Mouse (Mus musculus) layer of hippocampus, postnatal 36 days (tissue): ENCODE results near the gene D930020B18Rik. TPM values are rescaled to one million over a fixed set of nuclear protein-coding genes. Genes with fewer than 3 reads are reported as not detected.

Source experiments
- DNase-seq, 2 experiments: peaks; one replicate each; pipeline ENCODE4 v3.0.0; 2022
- total RNA-seq, 2 experiments: library from RNA; stranded (reverse); gene quantifications; 2 replicates each; pipeline ENCODE4 v1.2.3; 2021

The D930020B18Rik gene
- total RNA-seq, 2 experiments from 2014 or later: 0.32 to 0.48 TPM

DNA sequence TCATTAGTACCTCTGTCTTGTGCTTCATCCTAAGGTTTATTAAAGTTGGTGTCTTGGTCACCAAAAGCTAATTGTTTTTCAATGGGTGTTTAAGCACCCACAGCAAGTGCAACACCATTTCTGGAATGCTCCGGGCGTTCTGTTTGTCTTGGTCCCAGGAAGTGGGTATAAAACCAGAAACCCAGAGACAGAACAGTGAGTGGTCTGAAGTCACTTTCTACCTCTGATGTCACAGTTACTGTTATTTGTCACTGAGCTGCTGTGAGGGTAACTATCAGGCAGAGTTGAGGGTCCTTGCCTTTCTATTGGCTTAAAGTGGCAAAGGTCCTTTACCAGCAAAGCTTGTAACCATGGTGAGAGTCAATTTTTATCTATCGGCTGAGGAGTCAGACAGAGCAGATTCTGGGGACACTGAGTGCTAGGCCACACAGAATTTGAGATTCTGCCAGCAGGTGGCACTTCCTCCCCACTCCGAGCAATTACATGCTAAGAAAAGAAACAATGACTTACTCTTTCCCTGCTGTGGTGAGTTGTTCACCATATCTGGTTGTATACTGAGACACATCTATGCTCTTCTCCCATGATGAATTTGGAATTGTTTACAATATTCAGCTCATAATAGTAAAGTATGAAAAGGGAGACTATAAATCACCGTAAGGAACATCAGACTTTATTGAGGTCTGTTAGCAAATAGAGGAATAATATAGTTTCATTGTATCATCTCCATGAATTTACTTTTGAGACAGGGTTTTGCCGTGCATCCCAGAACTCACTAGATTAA lies 1.0 kb upstream of the D930020B18Rik start:
- no peak for DNase-seq

GRCm38 (mm10) chr10:121640944-121641271 lies 480 bp upstream of the D930020B18Rik start:
- DNase-seq: no peak

- no peak for DNase-seq
These were observed 913 bp downstream of the D930020B18Rik start for GRCm38 (mm10) chr10:121642054-121642947.

- no peak for DNase-seq
These were observed 4.9 kb downstream of the D930020B18Rik start for GRCm38 (mm10) chr10:121646294-121646693.

- DNase-seq: no peak
These were observed 11.7 kb downstream of the D930020B18Rik start for GRCm38 (mm10) chr10:121653079-121653478.

- no peak for DNase-seq
These were observed 14.5 kb downstream of the D930020B18Rik start for GRCm38 (mm10) chr10:121655907-121656306.

GRCm38 (mm10) chr10:121662711-121663110 lies 21.3 kb downstream of the D930020B18Rik start:
- no peak for DNase-seq

DNA sequence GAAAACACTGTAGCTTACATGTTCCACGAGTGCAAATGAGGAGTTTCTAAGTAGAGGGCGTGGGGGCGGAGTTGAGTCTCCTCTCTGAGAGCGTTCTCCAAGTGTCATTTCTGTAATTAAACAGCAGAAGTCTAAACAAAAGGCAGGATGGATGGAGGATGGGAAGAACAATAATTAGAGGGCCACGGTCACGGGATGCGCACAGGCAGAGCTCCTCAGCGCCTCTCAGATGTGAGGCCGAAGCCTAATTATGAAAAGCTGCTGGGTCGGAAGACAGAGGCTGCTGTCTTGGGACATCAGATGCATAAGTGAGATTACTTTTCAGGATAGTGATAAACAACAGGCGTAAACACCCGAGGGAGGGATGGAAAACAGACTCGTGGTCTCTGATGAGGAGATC lies 22.2 kb downstream of the D930020B18Rik start:
- DNase-seq: no peak

- no peak for DNase-seq
These were observed 24.3 kb downstream of the D930020B18Rik start for GRCm38 (mm10) chr10:121665631-121666145.

DNA sequence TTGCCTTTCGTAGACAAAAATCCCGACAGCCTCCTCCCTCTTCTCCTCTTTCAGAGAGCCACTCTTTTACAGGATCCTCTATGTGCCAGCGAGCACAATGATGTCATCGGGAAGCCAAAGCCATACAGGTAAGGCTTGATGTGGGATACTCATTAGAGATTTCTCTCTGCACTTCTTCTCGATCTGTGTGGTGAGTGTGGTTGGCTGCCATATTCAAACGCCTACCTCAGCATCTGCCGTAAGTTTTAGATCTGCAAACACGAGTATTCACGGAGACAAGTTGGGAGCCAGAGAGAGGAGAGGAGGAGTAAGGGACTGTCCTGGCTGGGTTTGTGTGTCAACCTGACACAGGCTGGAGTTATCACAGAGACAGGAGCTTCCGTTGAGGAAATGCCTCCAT lies 27.7 kb downstream of the D930020B18Rik start:
- DNase-seq: no peak

DNA sequence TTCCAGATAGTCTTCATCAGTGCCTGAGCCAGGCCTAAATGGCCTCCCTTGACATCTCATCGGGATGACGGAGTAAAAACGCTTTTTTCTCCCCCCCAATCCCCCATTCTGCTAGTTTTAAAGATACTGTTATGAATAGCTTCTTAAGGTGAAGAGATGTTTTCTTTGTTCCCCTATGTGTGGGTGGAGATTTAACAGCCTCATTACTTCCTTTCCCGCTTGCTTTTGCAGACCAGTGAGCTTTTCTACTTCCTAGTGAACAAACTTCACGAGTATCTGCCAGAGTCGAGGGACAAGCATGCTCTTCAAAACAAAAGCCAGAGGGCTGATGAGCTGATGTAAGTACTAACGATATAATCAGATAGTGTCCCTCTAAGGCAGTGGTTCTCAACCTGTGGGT lies 35.6 kb downstream of the D930020B18Rik start:
- DNase-seq: no peak

- DNase-seq: no peak
These were observed 39.5 kb downstream of the D930020B18Rik start for GRCm38 (mm10) chr10:121680902-121681301.

DNA sequence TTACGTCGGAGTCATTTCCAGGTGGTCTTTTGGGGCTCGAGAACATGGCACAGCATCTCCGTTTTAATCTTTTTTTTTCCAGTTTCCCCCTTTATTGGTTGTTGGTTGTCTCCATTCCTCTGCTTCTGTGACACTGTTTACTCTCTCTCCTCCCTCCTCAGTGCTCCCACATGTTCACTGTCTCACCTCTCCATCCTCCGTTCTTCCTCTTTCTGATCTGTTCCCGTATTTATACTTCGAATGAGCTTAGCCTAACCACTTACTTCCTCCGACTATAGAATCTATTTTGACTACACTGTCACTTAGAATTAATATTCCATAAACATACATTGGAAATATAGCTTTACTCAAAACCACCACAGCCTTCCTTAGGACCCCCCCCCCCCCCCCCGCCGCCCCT lies 41.2 kb downstream of the D930020B18Rik start:
- no peak for DNase-seq

DNA sequence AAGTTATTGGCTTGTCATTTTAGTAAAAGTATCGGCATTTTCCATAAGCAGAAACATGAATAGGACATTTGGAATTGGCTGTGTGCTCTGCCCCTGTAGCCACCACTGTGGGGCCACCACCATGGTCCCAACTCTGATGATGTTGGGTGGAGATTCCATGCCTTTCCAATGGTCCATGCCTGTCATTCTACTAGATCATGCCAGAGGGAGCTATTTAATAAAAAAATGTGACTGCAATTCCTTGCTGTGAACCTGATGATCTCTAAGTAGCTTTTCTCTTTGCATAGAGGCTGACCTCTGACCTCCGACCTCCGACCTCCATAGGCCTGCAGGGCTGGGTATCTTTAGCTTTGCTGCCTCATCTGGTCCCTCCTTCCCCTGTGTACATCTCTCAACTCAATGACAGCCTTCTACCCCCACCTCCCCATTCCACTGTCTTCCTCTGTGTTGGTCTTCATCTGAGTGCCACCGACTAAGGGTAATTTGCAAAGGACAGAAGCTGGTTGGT lies 44.8 kb downstream of the D930020B18Rik start:
- no peak for DNase-seq

DNA sequence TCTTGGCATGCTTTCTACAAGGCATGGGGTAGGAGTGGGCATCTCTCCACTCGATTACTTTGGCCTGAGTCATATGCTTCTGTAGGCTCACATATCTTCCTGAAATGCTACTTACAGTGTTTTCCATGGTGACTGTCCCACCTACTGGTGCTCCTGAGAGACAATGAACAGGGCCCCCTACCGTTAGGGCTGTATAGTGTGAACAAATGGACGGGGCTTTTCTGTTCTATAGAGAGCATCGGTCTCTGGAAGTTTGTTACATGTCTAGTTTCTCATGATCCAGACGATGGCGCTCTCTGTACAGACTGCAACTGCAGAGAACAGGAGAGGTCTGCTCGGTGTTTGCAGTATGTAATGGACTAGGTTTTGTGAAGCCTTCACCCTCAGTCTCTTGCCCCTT lies 46.1 kb downstream of the D930020B18Rik start:
- DNase-seq: no peak

DNA sequence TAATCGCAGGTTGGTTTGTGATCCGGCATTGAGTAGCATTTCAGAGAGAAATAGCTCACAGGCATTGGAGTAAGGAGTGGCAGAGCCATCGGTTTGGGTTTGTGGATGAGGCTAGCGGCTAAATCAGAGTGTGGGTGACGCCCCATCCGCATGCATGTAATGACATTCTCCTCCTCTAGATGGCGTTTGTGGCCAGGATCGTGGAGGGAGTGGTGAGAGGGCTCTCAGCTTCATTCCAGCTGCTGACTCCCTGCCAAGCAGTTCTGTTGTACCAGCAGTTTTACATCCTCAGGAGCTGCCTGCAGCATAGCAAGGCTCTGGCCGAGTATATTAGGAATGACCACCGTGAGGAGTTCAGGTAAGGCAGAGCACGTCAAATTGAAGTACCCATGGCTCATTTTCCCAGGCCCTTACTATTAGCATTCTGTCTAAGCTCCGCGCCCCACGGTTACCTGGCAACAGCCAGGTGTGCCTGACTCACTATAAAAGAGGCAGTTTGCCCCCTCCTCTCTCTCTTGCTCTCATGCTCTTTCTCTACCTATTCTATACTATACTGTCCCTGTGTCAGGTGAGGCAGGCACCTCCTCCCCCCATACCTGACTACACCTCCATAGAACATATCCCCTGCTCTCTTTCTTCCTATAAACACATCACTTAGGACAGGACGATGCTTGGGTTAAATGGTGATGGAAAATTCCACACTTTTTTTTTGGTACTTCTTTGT lies 48.4 kb downstream of the D930020B18Rik start:
- peak; percentile 53 to 60 for DNase-seq

DNA sequence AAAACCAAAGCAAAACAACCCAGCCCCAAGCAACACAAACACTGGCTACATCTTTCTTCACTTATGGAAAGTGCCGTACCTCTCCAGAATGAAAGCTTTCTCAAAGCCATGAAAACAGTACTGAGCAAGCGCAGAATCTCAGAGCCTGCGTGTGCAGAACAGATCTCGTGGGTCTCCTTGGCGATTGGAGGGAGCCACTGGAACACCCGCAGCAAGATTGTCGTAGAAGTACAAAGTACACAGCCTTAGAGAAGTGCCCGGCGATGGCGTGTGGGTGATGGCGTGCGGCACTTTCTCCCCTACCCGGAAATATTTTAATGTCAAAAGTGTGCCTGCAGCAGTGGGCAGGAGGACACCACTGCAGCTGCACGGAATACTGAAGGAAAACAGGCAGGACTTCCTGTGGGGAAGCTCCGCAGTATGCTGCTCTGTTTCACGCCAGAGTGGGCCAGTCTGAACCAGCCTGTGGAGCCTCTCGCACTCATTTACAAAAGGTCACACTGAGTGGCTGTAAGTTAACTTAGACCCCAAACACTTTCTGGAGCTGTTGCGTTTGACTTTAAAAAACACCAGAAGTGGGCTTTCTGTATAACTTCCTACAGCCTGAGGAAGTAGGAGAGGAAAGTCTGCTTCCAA lies 51.7 kb downstream of the D930020B18Rik start:
- DNase-seq: no peak

DNA sequence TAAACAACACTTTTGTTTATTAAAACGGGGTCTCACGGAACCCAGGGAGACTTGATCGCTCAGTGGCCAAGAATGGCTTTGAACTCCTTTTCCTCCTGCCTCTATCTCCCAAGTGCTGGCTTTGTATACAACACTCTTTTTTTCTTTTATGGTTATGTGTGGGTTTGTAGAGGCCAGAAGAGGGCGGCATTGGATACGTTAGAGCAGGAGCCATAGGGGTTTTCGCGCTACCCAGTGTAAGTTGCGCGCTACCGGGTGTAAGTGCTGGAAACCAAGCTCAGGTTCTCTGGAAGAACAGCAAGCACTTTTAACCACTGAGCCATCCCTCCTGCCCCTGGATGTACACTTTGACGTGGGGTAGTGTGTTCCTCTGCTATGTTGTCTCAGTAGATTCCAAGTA lies 53.2 kb downstream of the D930020B18Rik start:
- no peak for DNase-seq

DNA sequence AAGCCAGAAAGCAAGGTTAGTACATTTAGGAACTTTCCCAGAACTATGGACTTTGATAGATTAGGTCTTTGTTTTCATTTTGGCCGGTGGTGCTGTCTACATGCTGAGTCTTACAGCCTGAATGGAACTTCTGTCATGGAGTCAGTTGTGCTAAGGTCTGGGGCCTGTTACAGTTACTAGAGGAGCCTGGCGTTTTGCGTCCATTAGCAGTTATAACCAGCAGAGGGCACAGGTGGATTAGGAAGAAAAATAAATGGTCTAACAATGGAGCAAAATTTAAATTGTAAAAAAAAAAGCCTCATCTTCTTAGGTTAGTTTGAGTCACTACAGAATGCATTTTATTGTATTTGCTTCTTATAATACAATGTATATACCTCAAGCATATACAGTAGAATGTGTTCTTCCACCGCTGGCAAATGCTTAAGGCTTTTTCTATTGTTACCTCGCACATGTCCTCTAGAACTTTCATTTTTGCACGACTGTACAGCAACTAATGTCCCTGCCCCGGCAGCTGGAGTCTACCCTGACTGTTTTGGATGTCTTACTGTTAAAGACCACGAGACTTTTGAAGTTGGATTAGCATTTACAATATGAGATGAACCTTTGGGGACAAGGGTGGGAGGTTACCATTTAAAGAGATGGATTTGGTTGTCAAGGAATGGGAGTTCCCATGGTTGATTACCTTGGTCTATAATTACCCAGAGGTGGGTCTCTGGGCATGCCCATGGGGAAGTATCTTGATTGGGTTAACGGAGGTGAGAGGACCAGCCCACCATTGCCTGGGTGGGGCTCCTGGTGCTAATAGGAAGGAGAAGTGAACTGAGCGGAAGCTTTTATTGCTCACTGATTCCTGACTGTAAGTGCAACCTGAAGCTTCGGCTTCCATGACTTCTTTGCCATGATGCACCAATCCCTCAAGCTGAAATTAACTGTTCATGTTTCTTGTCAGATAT lies 60.2 kb downstream of the D930020B18Rik start:
- peak; percentile 22 to 37 for DNase-seq

DNA sequence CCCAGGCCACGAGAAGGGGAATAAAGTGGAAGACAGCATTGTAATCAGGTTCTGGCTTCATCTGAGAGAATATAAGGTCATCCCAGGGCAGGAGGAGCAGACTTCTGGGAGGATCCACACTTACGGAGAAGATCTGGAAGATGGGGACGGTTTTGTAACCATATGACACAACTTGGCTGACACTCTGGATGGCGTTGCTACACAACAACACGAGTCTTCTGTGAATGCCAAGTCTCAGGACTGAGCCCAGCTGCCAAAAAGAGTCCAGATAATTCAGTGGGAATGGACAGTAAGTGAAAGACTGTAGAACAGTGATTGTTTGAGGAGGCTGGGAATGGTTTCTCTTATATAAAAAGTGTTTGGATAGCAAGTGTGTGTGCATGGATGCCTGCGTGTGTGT lies 62.2 kb downstream of the D930020B18Rik start:
- DNase-seq: no peak

GRCm38 (mm10) chr10:121704871-121705270 lies 63.5 kb downstream of the D930020B18Rik start:
- DNase-seq: no peak
